Mouse (Mus musculus) kidney, postnatal 10 days (tissue): ENCODE results near the gene Pof1b.

Source experiments
- DNase-seq: peaks from one replicate; pipeline ENCODE4 v3.0.0; 2021; ENCODE audit warnings: mixed read lengths

Gene Pof1b

GRCm38 (mm10) chrX:112698508-112698907, at the start of gene Pof1b:
Gene Pof1b, minus strand, starts transcription at chrX:112698651.
- no peak for DNase-seq

- no peak for DNase-seq
Observed at GRCm38 (mm10) chrX:112716587-112716986, 18.1 kb upstream of the Pof1b start.

- DNase-seq, result no peak
Observed at GRCm38 (mm10) chrX:112694392-112694791, 4.1 kb downstream of the Pof1b start.

- DNase-seq, result no peak
Observed at GRCm38 (mm10) chrX:112680605-112681004, 17.8 kb downstream of the Pof1b start.

GRCm38 (mm10) chrX:112675525-112675924, 22.9 kb downstream of the Pof1b start:
- DNase-seq, result no peak

GRCm38 (mm10) chrX:112601306-112602120, 96.9 kb downstream of the Pof1b start:
- peak; percentile 35 for DNase-seq

GRCm38 (mm10) chrX:112600511-112601305, 97.7 kb downstream of the Pof1b start, which contains the start of gene Zfp711:
Gene Zfp711, plus strand, starts transcription at chrX:112600526.
- peak; percentile 77 for DNase-seq
